Mouse (Mus musculus): ENCODE data around the gene Rap1gap2. TPM values are rescaled to one million over a fixed set of nuclear protein-coding genes. Genes with fewer than 3 reads are reported as not detected.

Rap1gap2 gene
- polyA plus RNA-seq, 1 experiment from 2014 or later: 5.0 TPM

DNA sequence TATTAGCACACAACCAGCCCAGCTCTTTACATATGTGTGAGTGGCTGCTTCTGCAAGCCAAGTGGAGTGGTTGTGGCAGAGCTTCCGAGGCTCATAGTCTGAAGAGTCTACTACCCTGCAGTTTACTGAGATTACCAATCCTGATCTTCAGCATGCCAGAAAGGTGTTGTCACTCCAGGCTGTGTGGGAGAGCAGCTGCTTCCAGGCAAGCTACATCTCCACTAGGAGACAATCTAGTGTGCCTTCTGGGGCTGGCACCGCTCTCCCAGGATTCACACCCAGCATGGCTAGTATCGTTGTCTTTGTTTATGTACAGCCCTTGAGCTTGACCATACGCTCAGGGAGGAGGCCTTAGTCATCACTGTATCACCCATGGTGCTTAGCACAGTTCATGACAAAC is 191.1 kb downstream of the Rap1gap2 start:
- H3K4me1 ChIP-seq (ENCODE audit: control insufficient read depth, insufficient read depth, low read length): no peaks in the 10 kb centered on the region
- no peak for ATAC-seq (ENCODE audit: low FRiP score, low TSS enrichment)
- H3K9me3 ChIP-seq (ENCODE audit: control insufficient read depth, low read length): no peaks in the 10 kb centered on the region
- H3K36me3 ChIP-seq (ENCODE audit: control insufficient read depth, insufficient read depth, low read length): no peaks in the 10 kb centered on the region
- H3K9ac ChIP-seq (ENCODE audit: low read depth, low read length): no peak overlapping the region
- H3K27me3 ChIP-seq (ENCODE audit: control insufficient read depth, insufficient read depth, low read length): no peaks in the 10 kb centered on the region
- no peak overlapping the region for H3K27ac ChIP-seq (ENCODE audit: low read depth, low read length)
- WGBS: 81% methylated on average over 4 of the region's 4 CpGs
- no peak overlapping the region for H3K4me2 ChIP-seq (replicated peaks; ENCODE audit: low read depth, low read length)
- H3K4me3 ChIP-seq (ENCODE audit: low read length): no peak overlapping the region

DNA sequence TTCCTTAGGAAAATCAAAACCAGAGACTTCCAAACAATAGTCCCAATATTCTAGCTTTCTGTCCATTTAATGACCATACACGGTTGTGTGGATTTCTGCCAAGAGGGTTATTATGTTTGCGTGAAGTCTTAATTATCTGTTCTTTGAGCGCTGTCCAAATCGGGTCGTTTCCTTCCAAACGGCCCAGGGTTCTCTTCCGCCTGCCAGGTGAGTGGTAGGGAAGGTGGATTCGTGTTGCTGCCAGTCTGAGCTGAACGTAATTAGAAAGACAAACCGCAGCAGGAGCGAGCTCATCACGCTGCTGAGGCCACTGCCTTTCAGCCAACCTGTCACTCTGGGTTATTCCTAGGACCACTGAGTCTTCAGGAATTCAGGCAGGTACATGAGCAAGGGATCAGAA is 195.0 kb downstream of the Rap1gap2 start:
- Histone ChIP-seq H3K9ac (ENCODE audit: low read depth, low read length) (no peak overlapping the region), H3K27me3 (ENCODE audit: control insufficient read depth, insufficient read depth, low read length) (no peaks in the 10 kb centered on the region), H3K4me3 (ENCODE audit: low read length) (no peak overlapping the region), H3K9me3 (ENCODE audit: control insufficient read depth, low read length) (no peaks in the 10 kb centered on the region), H3K4me2 (replicated peaks; ENCODE audit: low read depth, low read length) (no peak overlapping the region), H3K36me3 (ENCODE audit: control insufficient read depth, insufficient read depth, low read length) (no peaks in the 10 kb centered on the region), H3K27ac (ENCODE audit: low read depth, low read length) (no peak overlapping the region), H3K4me1 (ENCODE audit: control insufficient read depth, insufficient read depth, low read length) (no peaks in the 10 kb centered on the region)
- ATAC-seq (ENCODE audit: low FRiP score, low TSS enrichment): no peak
- WGBS: 77% methylated on average over 12 of the region's 12 CpGs

DNA sequence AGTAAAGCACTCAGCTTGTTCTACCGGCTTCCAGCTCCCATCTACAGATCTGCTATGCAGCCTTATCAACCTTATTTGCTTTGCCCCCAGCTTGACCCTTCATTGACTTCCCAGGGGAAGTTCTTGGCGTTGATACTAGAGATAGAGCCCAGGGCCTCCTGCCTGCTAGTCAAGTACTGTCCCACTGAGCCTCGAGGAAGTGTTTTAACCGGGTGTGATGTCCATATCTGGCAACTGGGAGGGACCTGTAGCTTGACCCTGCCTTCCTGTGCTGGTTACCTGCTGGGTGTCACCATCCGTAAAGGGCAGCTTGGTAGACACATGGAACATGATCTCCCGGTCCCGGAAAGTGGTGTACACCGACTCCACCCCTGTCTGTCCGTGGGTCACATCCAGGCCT is 196.6 kb downstream of the Rap1gap2 start:
- 52% methylated on average over 9 of the region's 9 CpGs for WGBS

DNA sequence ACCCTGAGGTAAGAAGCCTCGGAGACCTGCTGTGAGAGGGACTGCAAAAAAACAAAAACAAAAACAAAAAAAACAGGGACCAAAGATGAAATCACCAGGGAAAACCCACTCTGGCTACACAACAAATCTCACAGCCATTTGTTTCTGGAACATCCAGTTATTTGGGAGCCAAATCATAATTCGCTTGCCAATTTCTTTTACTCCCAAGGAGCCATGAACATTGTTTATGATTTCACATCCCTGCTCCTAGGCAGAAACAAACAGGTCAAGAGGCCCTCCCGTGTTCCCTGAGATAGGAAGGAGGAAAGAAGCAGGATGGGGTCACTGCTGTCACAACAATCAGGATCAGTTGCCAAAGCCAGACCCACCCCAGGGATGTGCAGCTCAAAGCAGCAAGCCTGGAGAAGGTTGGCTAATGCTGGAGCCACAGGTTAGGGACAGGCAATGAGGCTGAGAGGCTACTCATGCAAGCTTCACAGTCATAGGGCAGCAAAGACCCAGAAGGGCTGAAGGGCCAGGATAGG is 197.2 kb downstream of the Rap1gap2 start:
- H3K9me3 ChIP-seq (ENCODE audit: control insufficient read depth, low read length): no peaks in the 10 kb centered on the region
- H3K4me2 ChIP-seq (replicated peaks; ENCODE audit: low read depth, low read length): no peak overlapping the region
- WGBS: 73% methylated on average over 3 of the region's 3 CpGs
- peaks cover 17% of the 10 kb centered on the region for H3K4me1 ChIP-seq (ENCODE audit: control insufficient read depth, insufficient read depth, low read length)
- no peaks in the 10 kb centered on the region for H3K27me3 ChIP-seq (ENCODE audit: control insufficient read depth, insufficient read depth, low read length)
- no peaks in the 10 kb centered on the region for H3K36me3 ChIP-seq (ENCODE audit: control insufficient read depth, insufficient read depth, low read length)
- H3K4me3 ChIP-seq (ENCODE audit: low read length): no peak overlapping the region
- ATAC-seq (ENCODE audit: low FRiP score, low TSS enrichment): no peak
- no peak overlapping the region for H3K9ac ChIP-seq (ENCODE audit: low read depth, low read length)
- no peak overlapping the region for H3K27ac ChIP-seq (ENCODE audit: low read depth, low read length)

More for the DNA sequence above, 196.6 kb downstream of the Rap1gap2 start:
- Histone ChIP-seq H3K4me3 (ENCODE audit: low read length) (no peak overlapping the region), H3K27ac (ENCODE audit: low read depth, low read length) (no peak overlapping the region), H3K9ac (ENCODE audit: low read depth, low read length) (no peak overlapping the region), H3K36me3 (ENCODE audit: control insufficient read depth, insufficient read depth, low read length) (no peaks in the 10 kb centered on the region), H3K4me2 (replicated peaks; ENCODE audit: low read depth, low read length) (no peak overlapping the region), H3K9me3 (ENCODE audit: control insufficient read depth, low read length) (no peaks in the 10 kb centered on the region), H3K4me1 (ENCODE audit: control insufficient read depth, insufficient read depth, low read length) (peaks cover 11% of the 10 kb centered on the region), H3K27me3 (ENCODE audit: control insufficient read depth, insufficient read depth, low read length) (no peaks in the 10 kb centered on the region)
- no peak for ATAC-seq (ENCODE audit: low FRiP score, low TSS enrichment)

DNA sequence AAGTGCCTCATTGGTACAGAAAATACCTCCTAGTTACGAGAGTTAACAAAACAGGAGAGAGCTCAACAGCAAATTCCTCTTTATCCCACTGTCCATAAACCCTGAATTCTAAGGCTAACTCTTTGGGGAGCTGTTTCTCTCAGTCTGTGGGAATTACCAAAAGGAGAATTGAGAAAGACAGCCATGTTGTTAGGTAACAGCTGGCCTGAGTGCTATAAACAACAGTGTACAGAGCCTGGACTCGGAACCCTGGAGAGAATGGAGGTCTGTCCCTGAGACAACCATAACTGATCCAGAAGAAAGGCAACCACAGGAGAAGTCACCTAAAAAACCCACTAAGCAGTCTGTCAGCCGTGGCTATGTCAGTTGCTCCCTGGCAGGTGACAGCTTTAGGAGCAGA is 198.3 kb downstream of the Rap1gap2 start:
- H3K4me3 ChIP-seq (ENCODE audit: low read length): no peak overlapping the region
- no peaks in the 10 kb centered on the region for H3K27me3 ChIP-seq (ENCODE audit: control insufficient read depth, insufficient read depth, low read length)
- 75% methylated on average over 3 of the region's 3 CpGs for WGBS
- no peak for ATAC-seq (ENCODE audit: low FRiP score, low TSS enrichment)
- H3K4me2 ChIP-seq (replicated peaks; ENCODE audit: low read depth, low read length): no peak overlapping the region
- no peak overlapping the region for H3K9ac ChIP-seq (ENCODE audit: low read depth, low read length)
- H3K27ac ChIP-seq (ENCODE audit: low read depth, low read length): no peak overlapping the region
- no peaks in the 10 kb centered on the region for H3K36me3 ChIP-seq (ENCODE audit: control insufficient read depth, insufficient read depth, low read length)
- no peaks in the 10 kb centered on the region for H3K9me3 ChIP-seq (ENCODE audit: control insufficient read depth, low read length)
- H3K4me1 ChIP-seq (ENCODE audit: control insufficient read depth, insufficient read depth, low read length): peaks cover 25% of the 10 kb centered on the region

DNA sequence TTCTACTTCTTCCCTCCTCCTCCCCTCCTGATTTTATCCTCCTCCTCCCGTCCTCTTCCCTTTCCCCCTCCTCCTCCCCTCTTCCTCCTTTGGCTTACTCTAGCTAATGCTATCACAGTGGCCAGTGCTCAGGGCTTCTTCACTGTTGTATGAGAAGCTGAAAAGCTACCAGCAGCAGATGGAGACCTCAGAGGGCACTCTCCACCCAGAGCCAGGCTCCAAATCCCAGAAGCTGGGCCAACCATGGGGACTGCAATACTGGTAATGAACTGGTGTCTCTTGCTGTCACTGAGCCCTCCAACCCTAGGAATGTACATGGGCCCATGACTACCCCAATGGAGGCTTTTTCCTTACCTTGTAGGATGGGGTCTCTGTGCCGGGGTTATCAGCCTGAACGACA is 198.8 kb downstream of the Rap1gap2 start:
- no peaks in the 10 kb centered on the region for H3K36me3 ChIP-seq (ENCODE audit: control insufficient read depth, insufficient read depth, low read length)
- H3K27ac ChIP-seq (ENCODE audit: low read depth, low read length): no peak overlapping the region
- no peak overlapping the region for H3K4me3 ChIP-seq (ENCODE audit: low read length)
- H3K4me1 ChIP-seq (ENCODE audit: control insufficient read depth, insufficient read depth, low read length): peaks cover 25% of the 10 kb centered on the region
- no peak overlapping the region for H3K9ac ChIP-seq (ENCODE audit: low read depth, low read length)
- no peak for ATAC-seq (ENCODE audit: low FRiP score, low TSS enrichment)
- H3K27me3 ChIP-seq (ENCODE audit: control insufficient read depth, insufficient read depth, low read length): no peaks in the 10 kb centered on the region
- H3K9me3 ChIP-seq (ENCODE audit: control insufficient read depth, low read length): no peaks in the 10 kb centered on the region
- no peak overlapping the region for H3K4me2 ChIP-seq (replicated peaks; ENCODE audit: low read depth, low read length)
- WGBS: 71% methylated on average over 3 of the region's 3 CpGs

DNA sequence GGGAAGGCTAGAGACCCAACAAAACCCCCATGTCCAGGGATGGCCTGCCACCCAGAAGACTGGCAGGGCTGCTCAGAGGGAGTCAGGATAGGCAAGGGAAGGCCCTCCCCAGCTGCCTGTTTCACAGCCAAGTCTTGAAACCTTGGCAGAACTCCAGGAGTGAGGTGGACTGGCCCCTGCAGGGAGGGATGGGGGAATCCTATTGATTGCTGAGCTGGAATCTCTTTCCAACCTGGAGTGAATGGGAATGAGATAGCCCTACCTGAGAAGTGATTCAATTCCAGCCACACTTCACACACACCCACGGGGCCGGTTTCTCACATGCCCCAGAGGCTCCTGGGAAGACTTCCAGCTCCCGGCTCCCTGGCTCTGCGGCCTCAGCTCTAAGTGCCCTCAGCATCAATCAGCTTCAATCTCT is 200.9 kb downstream of the Rap1gap2 start:
- no peaks in the 10 kb centered on the region for H3K36me3 ChIP-seq (ENCODE audit: control insufficient read depth, insufficient read depth, low read length)
- H3K4me2 ChIP-seq (replicated peaks; ENCODE audit: low read depth, low read length): no peak overlapping the region
- 58% methylated on average over 4 of the region's 4 CpGs for WGBS
- H3K27me3 ChIP-seq (ENCODE audit: control insufficient read depth, insufficient read depth, low read length): no peaks in the 10 kb centered on the region
- H3K9ac ChIP-seq (ENCODE audit: low read depth, low read length): no peak overlapping the region
- peaks cover 25% of the 10 kb centered on the region for H3K4me1 ChIP-seq (ENCODE audit: control insufficient read depth, insufficient read depth, low read length)
- ATAC-seq (ENCODE audit: low FRiP score, low TSS enrichment): peak; percentile 43; the same call in 1 of the 2 replicates
- H3K9me3 ChIP-seq (ENCODE audit: control insufficient read depth, low read length): no peaks in the 10 kb centered on the region
- H3K4me3 ChIP-seq (ENCODE audit: low read length): no peak overlapping the region
- no peak overlapping the region for H3K27ac ChIP-seq (ENCODE audit: low read depth, low read length)

DNA sequence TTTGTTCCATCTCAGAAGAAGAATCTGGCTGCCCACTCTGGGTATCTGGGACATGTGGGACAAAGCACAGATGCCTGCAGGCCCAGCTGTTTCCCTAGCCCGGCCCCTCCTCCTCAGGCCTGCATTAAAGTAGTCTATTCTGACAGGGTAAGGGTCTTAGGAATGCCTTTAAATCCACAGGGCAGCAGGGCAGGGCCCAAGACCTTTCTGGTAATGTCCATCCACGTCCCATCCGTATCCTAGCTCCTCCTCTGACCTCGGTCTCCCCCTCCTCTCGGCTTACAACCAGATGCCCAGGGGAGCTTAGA is 201.3 kb downstream of the Rap1gap2 start:
- Histone ChIP-seq H3K4me3 (ENCODE audit: low read length) (no peak overlapping the region), H3K9ac (ENCODE audit: low read depth, low read length) (no peak overlapping the region), H3K4me1 (ENCODE audit: control insufficient read depth, insufficient read depth, low read length) (peaks cover 25% of the 10 kb centered on the region), H3K27ac (ENCODE audit: low read depth, low read length) (peak overlapping the region; percentile 7; the same call in 1 of the 2 replicates), H3K27me3 (ENCODE audit: control insufficient read depth, insufficient read depth, low read length) (no peaks in the 10 kb centered on the region), H3K36me3 (ENCODE audit: control insufficient read depth, insufficient read depth, low read length) (no peaks in the 10 kb centered on the region), H3K4me2 (replicated peaks; ENCODE audit: low read depth, low read length) (no peak overlapping the region), H3K9me3 (ENCODE audit: control insufficient read depth, low read length) (no peaks in the 10 kb centered on the region)
- no peak for ATAC-seq (ENCODE audit: low FRiP score, low TSS enrichment)
- WGBS: 51% methylated on average over 5 of the region's 5 CpGs

DNA sequence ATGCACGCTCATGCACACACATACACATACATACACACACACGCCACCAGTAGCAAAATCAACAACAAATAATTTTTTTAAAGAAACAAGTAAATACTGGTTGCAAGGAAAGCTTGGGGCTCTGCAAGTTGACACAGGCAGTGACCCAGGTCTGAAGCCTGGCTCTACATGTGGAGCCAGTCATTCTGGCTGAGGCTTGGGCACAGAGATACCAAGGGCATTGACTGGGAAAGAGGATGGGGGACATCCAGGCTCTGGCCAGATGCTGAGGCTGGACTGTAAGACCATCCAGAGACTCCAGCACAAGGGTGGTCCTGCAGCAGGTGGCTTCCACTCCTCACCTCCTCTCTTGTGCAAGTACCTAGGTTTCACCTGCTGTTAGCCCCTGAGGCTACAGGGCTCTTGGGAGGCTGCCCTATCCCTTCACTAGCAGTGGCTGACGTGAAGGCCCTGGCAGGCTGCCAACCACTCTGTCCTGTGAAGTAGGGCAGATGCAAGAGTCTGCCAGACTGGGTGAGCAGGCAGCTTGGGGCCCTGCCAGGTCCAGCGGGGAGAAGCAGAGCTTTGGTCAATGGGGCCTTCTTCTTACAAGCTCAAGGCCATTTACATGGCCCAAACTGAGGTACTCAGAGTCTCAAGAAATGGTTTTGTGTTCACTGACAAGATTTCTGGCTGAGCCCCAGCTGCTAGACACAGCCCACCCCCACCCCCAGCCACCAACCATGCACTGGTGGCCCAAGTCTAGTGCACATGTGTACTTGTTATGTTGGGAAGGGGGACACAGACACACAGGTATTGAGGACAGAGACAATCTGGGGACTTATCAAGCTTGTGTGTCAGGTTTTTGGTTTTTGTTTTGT is 201.9 kb downstream of the Rap1gap2 start:
- Histone ChIP-seq H3K27me3 (ENCODE audit: control insufficient read depth, insufficient read depth, low read length) (no peaks in the 10 kb centered on the region), H3K4me1 (ENCODE audit: control insufficient read depth, insufficient read depth, low read length) (peaks cover 25% of the 10 kb centered on the region), H3K4me2 (replicated peaks; ENCODE audit: low read depth, low read length) (no peak overlapping the region), H3K9me3 (ENCODE audit: control insufficient read depth, low read length) (no peaks in the 10 kb centered on the region), H3K9ac (ENCODE audit: low read depth, low read length) (no peak overlapping the region), H3K4me3 (ENCODE audit: low read length) (no peak overlapping the region), H3K36me3 (ENCODE audit: control insufficient read depth, insufficient read depth, low read length) (no peaks in the 10 kb centered on the region), H3K27ac (ENCODE audit: low read depth, low read length) (peak overlapping the region; percentile 7; the same call in 1 of the 2 replicates)
- WGBS: 57% methylated on average over 4 of the region's 4 CpGs
- peak; percentile 85 for ATAC-seq (ENCODE audit: low FRiP score, low TSS enrichment)
